Mouse (Mus musculus) thymus, postnatal 25 days (tissue): ENCODE data around the gene Kxd1.
A peak's percentile ranks its signal among the peaks of the same experiment; 100 is the strongest.
"Not testable (repeated sequence)": the region's sequence is repeated elsewhere in the genome, so short reads cannot be mapped to it uniquely, and the experiment has no call there.

Experiments used
- DNase-seq: peaks from one replicate; pipeline ENCODE4 v3.0.0; 2022

Gene Kxd1

GRCm38 (mm10) chr8:70512253-70512903 is 15.4 kb downstream of the Kxd1 start:
- no peak for DNase-seq

DNA sequence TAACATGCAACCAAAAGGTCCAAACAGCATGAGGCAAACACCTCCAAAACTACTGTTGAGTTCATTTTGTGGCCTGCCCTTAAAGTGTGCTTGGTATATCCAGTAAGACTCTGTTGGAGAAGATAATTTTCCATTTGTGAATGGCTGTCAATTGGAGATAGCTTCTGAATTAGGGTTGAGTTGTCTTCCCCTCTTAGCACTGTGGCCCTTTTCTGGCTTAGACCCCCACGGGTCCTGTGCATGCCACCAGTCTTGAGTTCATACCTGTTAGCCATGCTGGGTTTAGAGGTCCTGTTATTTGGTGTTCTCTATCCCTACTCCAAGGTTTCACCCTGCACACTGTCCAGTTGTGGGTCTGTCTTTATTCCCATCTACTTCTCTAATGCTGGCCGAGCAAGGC is 16.0 kb downstream of the Kxd1 start:
- no peak for DNase-seq

- DNase-seq = not testable (repeated sequence)
Observed at GRCm38 (mm10) chr8:70511174-70511573, 16.6 kb downstream of the Kxd1 start.

DNA sequence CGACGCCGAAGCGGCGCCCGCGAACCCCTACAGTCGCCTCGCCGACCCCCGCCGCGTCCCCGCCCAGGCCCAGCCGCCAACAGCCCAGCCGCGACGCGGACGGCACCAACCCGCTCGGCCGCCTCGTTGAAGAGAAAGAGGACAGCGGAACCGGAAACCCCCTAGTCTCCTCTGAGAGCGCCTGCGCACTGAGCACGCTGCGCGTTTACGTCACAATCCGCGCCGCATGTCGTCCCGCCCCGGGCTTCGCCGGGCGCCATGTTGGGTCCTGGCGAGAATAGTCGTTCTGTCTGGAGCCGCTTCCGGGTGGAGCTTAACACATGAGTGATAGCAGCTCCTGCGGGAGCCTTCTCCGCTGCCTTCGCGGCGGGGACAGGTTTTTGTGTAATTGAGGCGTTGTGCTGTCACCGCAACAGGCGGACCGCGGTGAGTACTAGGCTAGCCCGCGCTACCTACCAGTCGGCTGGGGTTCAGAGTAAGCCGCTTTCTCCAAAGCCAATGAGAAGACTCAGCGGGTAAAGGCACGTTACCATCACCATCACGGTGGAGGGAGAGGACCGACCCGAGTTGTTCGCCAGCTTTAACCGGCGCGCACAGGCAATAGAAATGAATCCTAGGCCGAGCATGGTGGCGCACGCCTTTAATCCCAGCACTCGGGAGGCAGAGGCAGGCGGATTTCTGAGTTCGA is 17.4 kb downstream of the Kxd1 start, which contains the start of gene Uba52:
Gene Uba52, minus strand, starts transcription at position 574 of the 688 bp plus-strand sequence.
- peak; percentile 98 for DNase-seq

GRCm38 (mm10) chr8:70509281-70509952 is 18.3 kb downstream of the Kxd1 start:
- DNase-seq = no peak

- DNase-seq = no peak
Observed at GRCm38 (mm10) chr8:70507027-70507393, 20.7 kb downstream of the Kxd1 start.

GRCm38 (mm10) chr8:70506328-70507026 is 21.3 kb downstream of the Kxd1 start, which contains the start of gene Rex1bd:
Gene Rex1bd, minus strand, starts transcription at chr8:70506752.
- peak; percentile 95 for DNase-seq

- DNase-seq = no peak
Observed at GRCm38 (mm10) chr8:70505698-70506327, 21.9 kb downstream of the Kxd1 start.

DNA sequence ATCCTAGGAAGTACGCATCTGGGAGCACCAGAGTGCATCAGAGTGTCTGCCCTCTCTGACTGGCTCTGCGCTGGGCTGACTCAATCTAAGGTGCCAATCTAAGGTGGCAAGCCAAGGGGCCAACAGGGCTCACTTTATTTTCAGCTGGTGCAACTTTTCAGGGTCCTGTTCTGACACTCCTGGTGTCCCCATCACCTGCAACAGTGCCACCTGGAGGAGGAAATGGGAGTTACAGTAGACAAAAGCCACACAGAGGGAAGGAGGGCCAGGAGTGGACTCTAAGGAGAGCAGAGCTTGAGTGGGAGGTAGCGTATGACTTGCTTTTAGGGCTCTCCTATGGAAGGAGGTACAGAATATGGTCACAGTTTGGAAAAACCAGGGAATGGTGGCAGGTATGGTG is 22.9 kb downstream of the Kxd1 start:
- peak; percentile 85 for DNase-seq

DNA sequence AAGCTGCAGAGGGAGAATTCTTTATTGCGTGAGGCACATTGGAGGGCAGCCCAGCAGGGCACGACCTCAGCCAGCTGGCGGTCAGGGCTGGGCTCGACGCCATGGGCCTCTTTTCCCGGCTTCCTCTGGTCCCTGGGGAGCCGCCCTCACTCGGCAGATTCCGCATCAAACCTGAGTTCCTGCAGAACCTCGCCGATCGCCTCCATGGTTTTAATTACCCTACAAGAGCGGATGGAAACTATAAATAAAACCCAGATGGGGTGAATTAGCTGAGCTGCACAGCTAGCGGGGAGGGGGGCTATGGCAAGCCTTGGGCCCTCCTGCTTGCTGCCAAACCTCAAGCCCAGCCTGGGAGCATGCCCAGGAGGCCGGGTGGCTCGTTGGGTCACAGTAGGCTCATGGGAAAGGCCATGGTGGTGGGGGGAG is 23.5 kb downstream of the Kxd1 start:
- no peak for DNase-seq

DNA sequence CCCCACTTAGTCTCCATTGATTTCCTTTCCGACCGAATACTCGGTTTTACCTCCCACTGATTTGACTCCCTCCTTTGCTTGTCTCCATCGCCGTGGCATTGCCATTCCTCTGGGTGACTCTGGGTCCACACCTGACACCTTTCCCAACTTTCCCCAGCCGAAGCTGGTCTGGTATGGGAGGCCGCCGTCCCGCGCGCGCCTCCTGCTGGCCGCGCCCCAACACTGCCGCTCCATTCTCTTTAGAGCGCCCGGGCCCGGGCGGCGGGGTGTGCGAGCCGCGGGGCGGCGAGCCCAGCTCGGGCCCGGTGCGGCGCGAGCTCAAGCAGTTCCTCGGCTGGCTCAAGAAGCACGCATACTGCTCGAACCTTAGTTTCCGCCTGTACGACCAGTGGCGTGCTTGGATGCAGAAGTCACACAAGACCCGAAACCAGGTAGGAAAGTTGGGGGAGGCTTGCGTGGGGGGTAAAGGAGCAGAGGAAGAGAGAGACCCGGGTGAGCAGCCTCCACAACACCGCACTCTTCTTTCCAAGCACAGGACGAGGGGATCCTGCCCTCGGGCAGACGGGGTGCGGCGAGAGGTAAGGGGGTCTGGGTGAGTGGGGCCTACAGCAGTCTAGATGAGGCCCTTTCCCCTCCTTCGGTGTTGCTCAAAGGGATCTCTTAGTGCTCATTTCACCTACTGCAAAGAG is 24.6 kb downstream of the Kxd1 start:
- DNase-seq = peak; percentile 64

GRCm38 (mm10) chr8:70502540-70502939 is 25.2 kb downstream of the Kxd1 start:
- no peak for DNase-seq

DNA sequence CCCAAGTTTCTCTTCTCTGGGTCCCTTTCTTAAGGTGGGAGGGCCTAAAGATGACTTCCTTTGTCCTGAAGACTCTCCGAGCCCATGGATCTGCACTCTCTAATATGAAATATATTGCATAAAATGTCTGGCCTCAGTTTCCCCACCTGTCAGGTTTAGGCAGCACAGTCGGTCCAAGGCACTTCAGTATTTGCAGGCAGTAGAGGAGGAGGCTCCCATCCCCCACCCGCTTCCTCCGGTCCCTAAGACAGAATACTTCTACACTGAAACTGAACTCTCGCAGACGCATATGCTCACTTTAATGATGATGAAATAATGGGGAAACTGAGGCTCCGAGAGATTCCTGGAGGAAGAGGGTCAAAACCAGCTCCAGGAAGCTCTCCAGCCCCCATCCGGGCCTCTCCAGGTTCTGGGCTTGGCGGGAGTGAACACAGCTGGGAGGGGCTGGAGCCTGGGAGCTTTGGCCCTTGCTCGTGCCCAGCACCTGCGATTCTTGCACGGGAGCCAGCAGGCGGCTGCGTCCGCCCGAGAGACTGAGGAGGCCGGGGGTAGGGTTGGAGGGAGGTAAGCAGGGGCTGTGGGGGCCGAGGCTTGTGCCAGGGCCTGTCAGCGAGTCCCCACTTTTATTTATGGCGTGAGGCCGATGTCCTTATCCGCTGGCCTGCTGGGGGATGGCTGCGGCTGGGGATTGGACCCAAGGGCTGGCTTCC is 25.8 kb downstream of the Kxd1 start:
- DNase-seq = no peak

DNA sequence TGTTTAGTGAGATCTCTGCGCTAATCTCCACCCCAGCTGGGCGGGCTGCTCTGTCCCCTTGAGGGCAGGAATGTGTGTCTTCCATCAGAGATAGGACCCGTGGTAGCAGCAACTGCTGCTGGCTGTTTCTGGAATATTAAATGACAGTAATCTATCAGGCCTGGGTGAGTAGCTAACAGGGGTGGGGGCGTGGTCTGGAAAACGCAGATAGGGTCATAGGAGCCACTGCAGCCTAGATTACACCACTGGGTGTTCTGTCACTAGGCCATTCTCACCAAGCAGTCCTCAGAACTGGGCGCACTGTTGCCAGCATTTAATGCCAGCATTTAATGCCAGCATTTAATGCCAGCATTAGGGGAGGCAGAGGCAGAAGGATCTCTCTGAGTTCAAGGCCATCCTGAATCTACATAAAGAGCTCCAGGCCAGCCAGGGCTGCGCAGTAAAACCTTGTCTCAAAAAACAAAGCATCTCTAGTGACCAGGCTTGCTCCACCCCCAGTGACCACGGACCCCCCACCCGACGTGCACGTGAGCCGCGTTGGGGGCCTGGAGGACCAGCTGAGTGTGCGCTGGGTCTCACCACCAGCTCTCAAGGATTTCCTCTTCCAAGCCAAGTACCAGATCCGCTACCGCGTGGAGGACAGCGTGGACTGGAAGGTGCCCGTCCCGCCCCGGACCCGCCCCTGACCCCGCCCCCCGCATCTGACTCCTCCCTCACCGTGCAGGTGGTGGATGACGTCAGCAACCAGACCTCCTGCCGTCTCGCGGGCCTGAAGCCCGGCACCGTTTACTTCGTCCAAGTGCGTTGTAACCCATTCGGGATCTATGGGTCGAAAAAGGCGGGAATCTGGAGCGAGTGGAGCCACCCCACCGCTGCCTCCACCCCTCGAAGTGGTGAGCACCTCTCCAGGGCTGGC is 27.1 kb downstream of the Kxd1 start:
- DNase-seq = no peak

GRCm38 (mm10) chr8:70495771-70496062 is 32.0 kb downstream of the Kxd1 start:
- DNase-seq = no peak

DNA sequence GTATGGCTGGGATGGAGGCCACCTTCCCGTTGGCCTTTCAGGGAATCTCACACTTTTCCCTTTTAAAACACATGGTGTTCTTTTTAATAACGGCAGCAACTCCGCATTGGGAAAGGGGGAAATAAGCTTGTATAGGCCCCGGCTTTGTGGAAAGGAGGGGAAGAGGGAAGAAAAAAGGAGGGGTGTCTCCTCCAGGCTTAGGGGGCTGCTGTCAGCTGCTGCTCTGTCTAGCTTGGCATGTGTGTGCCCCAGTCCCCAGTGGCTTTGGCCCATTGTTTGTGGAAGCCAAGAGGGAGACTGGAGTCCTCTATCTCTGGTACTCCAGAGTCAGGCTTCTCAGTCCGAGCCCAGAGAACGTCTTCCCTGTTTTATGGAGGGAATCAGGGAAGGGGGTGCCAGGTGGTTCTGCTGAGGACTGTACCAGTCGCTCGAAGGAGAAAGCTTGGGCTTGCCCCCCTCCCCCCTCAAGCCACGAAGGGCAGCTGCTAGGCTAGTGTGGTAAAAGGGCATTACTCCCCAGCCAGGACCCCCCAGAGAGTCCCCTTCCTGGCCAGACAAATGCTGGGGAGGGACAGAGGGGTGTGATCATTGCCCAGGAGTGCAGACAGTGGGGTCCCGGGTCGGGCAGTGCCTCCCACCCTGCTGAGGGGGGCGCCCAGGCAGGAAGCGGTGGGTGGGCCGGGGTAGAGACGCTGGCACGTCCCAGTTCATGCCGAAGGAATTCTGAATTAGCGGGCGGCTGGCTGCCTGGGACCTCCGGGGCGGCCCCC is 32.6 kb downstream of the Kxd1 start:
- DNase-seq = no peak

DNA sequence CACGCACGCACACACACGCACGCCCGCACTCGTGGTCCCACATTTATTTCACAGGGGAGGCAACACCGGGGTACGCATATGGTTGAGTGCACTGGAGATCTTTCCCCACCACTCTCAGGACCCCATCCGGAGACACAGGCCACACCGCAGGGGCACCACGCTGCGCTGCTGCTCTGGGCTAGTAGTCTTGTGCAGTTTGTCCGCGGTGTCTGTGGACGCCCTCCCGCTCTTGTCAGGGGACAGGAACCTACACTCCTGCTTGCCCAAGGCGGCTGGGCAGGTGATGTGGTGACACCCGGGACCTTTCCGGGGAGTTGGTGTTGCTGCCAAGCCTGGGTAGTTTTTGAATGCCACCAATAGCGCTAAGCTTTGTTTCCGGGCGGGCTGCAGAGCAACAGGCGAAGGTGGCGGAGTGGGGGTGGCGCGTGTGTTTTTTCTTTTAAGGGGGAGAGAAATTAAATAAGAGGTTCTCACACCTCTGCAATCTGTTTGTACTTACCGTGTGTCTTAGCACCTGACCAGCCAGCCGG is 33.3 kb downstream of the Kxd1 start:
- DNase-seq = no peak

GRCm38 (mm10) chr8:70493692-70494415 is 33.9 kb downstream of the Kxd1 start:
- no peak for DNase-seq
